Mouse (Mus musculus) ovary, postnatal 36 days (tissue): ENCODE data around the gene B4galnt1.
A peak's percentile ranks its signal among the peaks of the same experiment; 100 is the strongest.

Experiments used
- DNase-seq: peaks from one replicate; pipeline ENCODE4 v3.0.0; 2022; ENCODE audit warnings: low spot score, mixed read lengths

The B4galnt1 gene

GRCm38 (mm10) chr10:127209928-127210570 is 45.0 kb downstream of the B4galnt1 start:
- no peak for DNase-seq

- DNase-seq = peak; percentile 28
Observed at GRCm38 (mm10) chr10:127210961-127211405, 46.0 kb downstream of the B4galnt1 start.

- DNase-seq = peak; percentile 93
Observed at GRCm38 (mm10) chr10:127211414-127211854, 46.4 kb downstream of the B4galnt1 start, which contains the start of gene Pip4k2c. Gene Pip4k2c, minus strand, starts transcription at chr10:127211585.

DNA sequence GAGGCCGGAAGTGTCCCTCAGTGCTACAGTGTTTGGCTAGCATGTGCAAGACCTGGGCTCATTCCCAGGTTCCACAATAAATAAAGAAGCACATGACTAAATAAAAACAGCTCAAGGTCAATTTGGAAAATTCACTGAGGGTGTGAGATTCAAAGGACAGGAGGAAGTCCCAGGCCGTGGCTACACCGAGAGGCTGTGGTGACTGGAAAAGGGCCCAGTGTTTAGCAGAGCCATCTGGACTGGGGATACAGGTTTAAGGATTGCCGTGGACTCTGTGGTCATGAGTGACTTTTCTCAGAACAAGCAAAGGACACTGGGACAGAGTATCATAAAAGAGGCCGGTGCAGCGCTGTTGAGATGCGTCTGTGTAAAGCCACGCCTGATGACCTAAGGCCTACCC is 48.2 kb downstream of the B4galnt1 start:
- no peak for DNase-seq

- no peak for DNase-seq
Observed at GRCm38 (mm10) chr10:127213704-127214421, 48.8 kb downstream of the B4galnt1 start.

DNA sequence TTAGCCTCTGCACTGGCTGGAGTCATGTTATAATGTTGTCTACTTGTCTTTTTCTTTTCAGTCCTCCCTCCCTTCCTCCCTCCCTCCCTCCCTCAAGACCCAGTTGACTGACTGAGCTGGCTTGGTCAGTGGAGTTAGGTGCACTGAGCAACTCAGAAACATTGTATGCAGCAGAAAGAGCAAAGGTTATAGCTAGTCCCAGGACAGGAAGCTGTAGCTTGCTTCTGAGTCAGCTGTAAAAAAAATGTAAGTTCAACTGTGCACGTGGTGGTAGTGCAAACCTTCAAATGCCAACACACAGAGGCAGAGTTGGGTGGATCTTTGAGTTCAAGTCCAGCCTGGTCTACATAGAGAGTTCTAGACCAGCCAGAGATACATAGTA is 49.4 kb downstream of the B4galnt1 start:
- no peak for DNase-seq

DNA sequence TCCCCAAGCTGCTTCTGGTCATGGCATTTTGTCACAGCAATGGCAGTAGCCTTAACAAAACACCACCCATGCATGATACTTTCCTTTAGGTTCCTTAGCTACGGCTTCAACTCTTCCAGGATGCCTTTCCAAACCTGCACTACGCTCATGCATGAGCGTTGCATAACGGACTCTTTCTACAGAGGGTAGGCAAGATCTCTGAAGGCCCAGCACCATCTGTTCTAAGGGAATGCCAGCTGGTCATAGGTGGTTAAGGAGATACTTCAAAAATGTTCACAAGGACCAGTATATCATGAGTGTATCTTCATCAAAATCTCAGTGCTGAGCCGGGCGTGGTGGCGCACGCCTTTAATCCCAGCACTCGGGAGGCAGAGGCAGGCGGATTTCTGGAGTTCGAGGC is 51.4 kb downstream of the B4galnt1 start:
- DNase-seq = no peak

GRCm38 (mm10) chr10:127217177-127217576 is 52.2 kb downstream of the B4galnt1 start:
- DNase-seq = no peak

DNA sequence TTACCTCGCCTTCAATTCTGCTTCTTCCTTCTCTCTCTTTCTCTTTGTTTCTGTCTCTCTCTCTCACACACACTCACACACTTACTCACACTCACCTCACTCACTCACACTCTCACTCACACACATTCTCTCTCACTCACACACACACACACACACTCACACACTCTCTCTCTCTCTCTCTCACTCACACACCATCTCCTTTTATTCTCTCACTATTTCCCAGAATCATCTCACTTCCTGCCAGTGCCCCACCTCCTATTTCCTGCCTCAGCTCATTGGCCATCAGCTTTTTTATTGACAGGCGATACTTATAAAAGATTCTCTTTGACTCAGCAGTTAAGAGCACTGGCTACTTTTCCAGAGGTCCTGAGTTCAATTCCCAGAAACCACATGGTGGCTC is 53.3 kb downstream of the B4galnt1 start:
- DNase-seq = no peak
